Comparison of ENCODE assay signal across 23 mouse cellular contexts in the genomic region with DNA sequence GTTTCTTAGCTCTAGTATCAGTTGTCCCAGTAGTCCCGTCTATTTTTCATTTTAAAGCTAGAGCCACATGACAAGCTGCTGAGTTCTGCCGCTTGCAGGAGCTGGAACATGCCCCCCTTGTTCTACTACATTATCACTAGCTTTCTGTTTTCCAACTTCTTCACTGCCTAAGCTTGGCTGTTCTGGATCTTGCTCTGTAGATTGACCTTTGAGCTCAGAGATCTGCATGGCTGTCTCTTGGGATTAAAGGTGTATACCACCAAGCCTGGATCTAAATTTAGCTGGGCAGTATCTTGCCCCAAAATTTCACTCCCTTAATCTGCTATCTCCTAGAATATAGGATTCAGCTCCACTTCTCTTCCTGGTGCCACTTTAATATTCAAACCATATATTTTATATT. TPM values are rescaled to one million over a fixed set of nuclear protein-coding genes. Genes with fewer than 3 reads are reported as not detected.
"Had no signal": no experiment of that assay in that cellular context is flagged by ENCODE, and none has a peak within 500 bp of the region (broad histone marks: within the 10 kb centered on the region; RNA-seq: fewer than 3 reads in every experiment).

No protein-coding gene starts in this region.

- H3K27me3 ChIP-seq: lung, embryonic 15.5 days; midbrain, embryonic 13.5 days; midbrain, embryonic 15.5 days; neural tube, embryonic 12.5 days; stomach, embryonic 15.5 days had no signal

- DNase-seq: liver, postnatal 0 days; lung, adult 2 months; lung, postnatal 14 days; lung, postnatal 36 days; right cerebral cortex, postnatal 14 days; thymus, adult 2 months; thymus, postnatal 25 days; thymus, postnatal 4 days had no signal

- ATAC-seq: liver, postnatal 0 days; lung, postnatal 0 days; midbrain, embryonic 13.5 days; midbrain, embryonic 15.5 days had no signal

- H3K27ac ChIP-seq: lung, embryonic 15.5 days; macrophage; midbrain, embryonic 13.5 days; midbrain, embryonic 15.5 days; neural tube, embryonic 12.5 days; stomach, embryonic 15.5 days; stomach, postnatal 0 days had no signal

- H3K36me3 ChIP-seq: lung, embryonic 15.5 days; midbrain, embryonic 13.5 days; midbrain, embryonic 15.5 days; neural tube, embryonic 12.5 days; stomach, embryonic 15.5 days had no signal

- H3K4me1 ChIP-seq: lung, embryonic 15.5 days; midbrain, embryonic 13.5 days; midbrain, embryonic 15.5 days; neural tube, embryonic 12.5 days; stomach, embryonic 15.5 days had no signal

- H3K9me3 ChIP-seq: lung, embryonic 15.5 days; megakaryocyte, embryonic 14.5 days; midbrain, embryonic 13.5 days; midbrain, embryonic 15.5 days; neural tube, embryonic 12.5 days; stomach, embryonic 15.5 days had no signal

- H3K4me3 ChIP-seq: lung, embryonic 15.5 days; megakaryocyte, embryonic 14.5 days; midbrain, embryonic 13.5 days; midbrain, embryonic 15.5 days; neural tube, embryonic 12.5 days; stomach, embryonic 15.5 days had no signal

- H3K9ac ChIP-seq: liver, postnatal 0 days; lung, embryonic 15.5 days; midbrain, embryonic 13.5 days; midbrain, embryonic 15.5 days; neural tube, embryonic 12.5 days; stomach, embryonic 15.5 days had no signal

- H3K4me2 ChIP-seq: lung, embryonic 15.5 days; midbrain, embryonic 11.5 days; midbrain, embryonic 13.5 days; midbrain, embryonic 15.5 days; neural tube, embryonic 12.5 days; stomach, embryonic 15.5 days had no signal

RNA-seq across cellular contexts. Expression of a gene that starts 21.0 kb away (rescaled TPM):
- polyA plus RNA-seq: liver, postnatal 0 days; lung, adult 2 months; lung, embryonic 15.5 days; lung, postnatal 0 days; macrophage; midbrain, embryonic 11.5 days; midbrain, embryonic 13.5 days; midbrain, embryonic 15.5 days; midbrain, postnatal 0 days; neural tube, embryonic 12.5 days; neural tube, embryonic 14.5 days; spleen, adult 2 months; stomach, embryonic 15.5 days; testis, adult 2 months; thymus, adult 2 months; urinary bladder, adult 2 months had no signal
